Mouse (Mus musculus) lung, postnatal 0 days (tissue): ENCODE results near the gene Fermt2. TPM values are rescaled to one million over a fixed set of nuclear protein-coding genes. Genes with fewer than 3 reads are reported as not detected.

ENCODE experiments used
- ATAC-seq: fragments of 200-750 bp; cut with Nextera tagmentation; 2 replicates; pipeline ENCODE4 v1.8.0; 2017; ENCODE audit warnings: moderate library complexity
- DNase-seq: peaks from one replicate; pipeline ENCODE4 v3.0.0-alpha.2; 2016; ENCODE audit warnings: low spot score
- H3K27ac ChIP-seq: fragments of 300-500 bp; sonication (generic); 2 replicates; pipeline ENCODE4 v1.5.1; 2014; ENCODE audit warnings: antibody characterized with exemption, mild to moderate bottlenecking, low read length, mixed read lengths
- H3K27me3 ChIP-seq: fragments of 300-500 bp; sonication (generic); replicated peaks from 2 replicates; pipeline ENCODE4 v1.6.1; 2014; ENCODE audit warnings: low read length, mixed read lengths; ENCODE audit not compliant: insufficient read depth
- H3K36me3 ChIP-seq: fragments of 300-500 bp; sonication (generic); 2 replicates; pipeline ENCODE4 v1.6.1; 2014; ENCODE audit warnings: low read length, mixed read lengths; ENCODE audit not compliant: insufficient read depth
- H3K4me1 ChIP-seq: fragments of 300-500 bp; sonication (generic); 2 replicates; pipeline ENCODE4 v1.6.1; 2014; ENCODE audit warnings: antibody characterized with exemption, low read depth, low read length, mixed read lengths; ENCODE audit not compliant: insufficient read depth
- H3K4me2 ChIP-seq: fragments of 300-500 bp; sonication (generic); replicated peaks from 2 replicates; pipeline ENCODE4 v1.6.1; 2014; ENCODE audit warnings: low read depth, mild to moderate bottlenecking, low read length, moderate library complexity, mixed read lengths
- H3K4me3 ChIP-seq: fragments of 300-500 bp; sonication (generic); 2 replicates; pipeline ENCODE4 v1.5.1; 2014; ENCODE audit warnings: low read depth, low read length
- H3K9ac ChIP-seq: fragments of 300-500 bp; sonication (generic); replicated peaks from 2 replicates; pipeline ENCODE4 v1.6.1; 2014; ENCODE audit warnings: low read depth, mild to moderate bottlenecking
- H3K9me3 ChIP-seq: fragments of 300-500 bp; sonication (generic); 2 replicates; pipeline ENCODE4 v1.6.1; 2016; ENCODE audit warnings: low read length, mixed read lengths
- CTCF ChIP-seq: IDR thresholded peaks from 2 replicates; pipeline ENCODE4 v1.5.1; 2016; ENCODE audit warnings: antibody characterized with exemption, mild to moderate bottlenecking
- EP300 ChIP-seq: IDR thresholded peaks from 2 replicates; pipeline ENCODE4 v1.6.1; 2016; ENCODE audit warnings: antibody characterized with exemption, mild to moderate bottlenecking, control low read depth
- WGBS: fragments of 180-500 bp; shearing (Covaris S2); extraction: QIAGEN DNeasy Blood & Tissue Kit; methylation state at CpG from one replicate; pipeline ENCODE4 v1.1.7; 2014; 5-methylcytosine and 5-hydroxymethylcytosine counted together
- polyA plus RNA-seq: library from polyadenylated mRNA; unstranded; fragments of >200 nt; fragmentation: Nextera tagmentation; extraction: Ambion mirVana; gene quantifications from 2 replicates; pipeline ENCODE4 v1.2.1, GENCODE M21; 2015

The Fermt2 gene
- 362 and 383 TPM in 2 replicates for polyA plus RNA-seq

DNA sequence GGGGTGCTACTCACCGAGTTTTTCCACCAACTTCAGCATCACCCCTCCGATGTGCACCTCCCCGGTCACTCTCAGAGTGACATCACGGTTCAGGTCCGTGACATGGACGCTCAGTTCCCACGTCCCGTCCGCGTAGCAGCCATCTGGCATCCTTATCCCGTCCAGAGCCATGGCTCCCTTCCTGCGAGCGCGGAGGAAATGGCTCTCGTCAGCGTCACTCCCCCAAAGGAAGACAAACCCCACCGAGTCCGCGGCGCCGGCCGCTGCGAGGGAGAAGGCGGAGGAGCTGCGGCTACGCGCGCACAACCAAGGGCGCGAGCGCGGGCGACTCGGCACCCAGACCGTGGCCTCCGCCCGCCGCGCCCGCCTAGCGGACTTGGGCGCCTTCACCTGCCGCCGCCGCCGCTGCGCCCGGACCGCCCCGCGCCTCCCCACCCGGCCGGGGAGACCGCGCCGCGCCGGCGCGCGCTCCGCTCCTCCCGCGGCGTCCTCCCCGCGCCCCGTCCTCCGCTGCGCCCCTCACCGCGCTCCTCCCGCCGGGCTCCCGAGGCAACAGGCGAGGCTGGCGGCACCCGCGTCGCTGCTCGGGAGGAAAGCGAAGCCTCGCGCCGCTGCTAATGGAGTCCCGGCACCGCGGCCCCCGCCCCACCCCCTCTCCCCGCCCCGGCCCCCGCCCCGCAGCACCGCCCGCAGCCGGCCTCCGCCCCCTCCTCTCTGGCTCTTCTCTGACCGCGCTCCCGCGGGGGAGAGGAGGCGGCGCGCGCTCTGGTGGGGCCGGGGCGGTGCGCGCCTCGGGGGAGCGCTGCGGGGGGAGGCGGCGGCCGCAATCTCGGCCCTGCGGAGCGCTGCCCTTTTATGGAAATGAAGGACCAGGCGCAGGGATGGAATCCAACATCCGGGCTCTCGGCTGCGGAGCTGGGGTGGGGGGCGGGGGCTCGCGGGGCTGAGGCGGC is at the start of gene Fermt2:
TSS of gene Fermt2 (minus strand) at position 708 of the 953 bp plus-strand sequence.
- H3K27me3 ChIP-seq, result no peaks in the 10 kb centered on the region
- peak within 1 kb of the TSS; percentile 70 for H3K4me2 ChIP-seq
- peak within 1 kb of the TSS; percentile 88 for H3K4me3 ChIP-seq
- DNase-seq (peak; percentile 96), ATAC-seq (peak; percentile 93)
- peak within 1 kb of the TSS; percentile 86 for H3K9ac ChIP-seq
- TF ChIP-seq CTCF (no peak), EP300 (no peak)
- WGBS, result 1% methylated on average over 62 of the region's 126 CpGs
- H3K9me3 ChIP-seq, result no peaks in the 10 kb centered on the region
- H3K36me3 ChIP-seq, result no peaks in the 10 kb centered on the region
- peaks cover 6% of the 10 kb centered on the region for H3K4me1 ChIP-seq
- H3K27ac ChIP-seq, result peak within 1 kb of the TSS; percentile 99

DNA sequence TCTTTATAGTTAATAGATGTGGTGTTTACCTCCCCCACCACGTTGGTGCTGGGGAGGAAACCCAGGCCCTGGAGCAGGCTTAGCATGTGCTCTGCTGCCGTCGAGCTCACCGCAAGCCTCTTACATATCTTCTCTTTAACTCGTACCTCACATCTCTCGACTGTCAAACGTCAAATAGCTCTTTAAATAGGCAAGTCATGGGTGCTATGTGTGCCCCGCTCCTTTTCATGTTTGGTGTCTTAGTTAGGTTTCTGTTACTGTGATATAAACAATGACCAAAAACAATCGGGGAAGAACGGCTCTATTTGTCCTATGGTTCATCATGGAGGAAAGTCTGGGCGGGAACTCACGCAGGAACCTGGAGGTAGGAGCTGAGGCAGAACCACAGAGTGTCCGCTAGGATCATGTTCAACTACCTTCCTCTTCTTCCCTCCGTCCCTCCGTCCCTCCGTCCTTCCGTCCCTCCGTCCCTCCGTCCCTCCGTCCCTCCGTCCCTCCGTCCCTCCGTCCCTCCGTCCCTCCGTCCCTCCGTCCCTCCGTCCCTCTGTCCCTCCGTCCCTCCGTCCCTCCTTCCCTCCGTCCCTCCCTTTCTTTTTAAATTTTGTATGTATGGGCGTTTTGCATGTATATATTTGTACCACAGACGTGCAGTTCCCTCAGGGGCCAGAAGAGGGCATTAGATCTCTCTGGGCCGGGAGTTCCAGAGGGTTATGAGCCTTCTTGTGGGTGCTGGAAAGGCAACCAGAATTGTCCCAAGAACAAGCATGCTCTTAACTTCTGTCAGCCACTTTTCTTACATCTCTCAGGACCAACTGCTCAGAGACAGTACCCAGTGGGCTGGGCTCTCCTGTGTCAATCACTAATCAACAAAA is 36.4 kb upstream of the Fermt2 start:
- TF ChIP-seq EP300 (no peak), CTCF (peak; percentile 85)
- no peaks in the 10 kb centered on the region for H3K27me3 ChIP-seq
- peaks cover 7% of the 10 kb centered on the region; the same call in 1 of the 2 replicates for H3K4me1 ChIP-seq
- DNase-seq (peak; percentile 79), ATAC-seq (peak; percentile 39; the same call in 1 of the 2 replicates)
- H3K9ac ChIP-seq, result peak overlapping the region; percentile 32; the same call in 1 of the 2 replicates
- H3K4me2 ChIP-seq, result peak overlapping the region; percentile 64
- H3K36me3 ChIP-seq, result no peaks in the 10 kb centered on the region
- peak overlapping the region; percentile 59 for H3K27ac ChIP-seq
- H3K9me3 ChIP-seq, result no peaks in the 10 kb centered on the region
- 18% methylated on average over 30 of the region's 33 CpGs for WGBS
- peak overlapping the region; percentile 29 for H3K4me3 ChIP-seq

DNA sequence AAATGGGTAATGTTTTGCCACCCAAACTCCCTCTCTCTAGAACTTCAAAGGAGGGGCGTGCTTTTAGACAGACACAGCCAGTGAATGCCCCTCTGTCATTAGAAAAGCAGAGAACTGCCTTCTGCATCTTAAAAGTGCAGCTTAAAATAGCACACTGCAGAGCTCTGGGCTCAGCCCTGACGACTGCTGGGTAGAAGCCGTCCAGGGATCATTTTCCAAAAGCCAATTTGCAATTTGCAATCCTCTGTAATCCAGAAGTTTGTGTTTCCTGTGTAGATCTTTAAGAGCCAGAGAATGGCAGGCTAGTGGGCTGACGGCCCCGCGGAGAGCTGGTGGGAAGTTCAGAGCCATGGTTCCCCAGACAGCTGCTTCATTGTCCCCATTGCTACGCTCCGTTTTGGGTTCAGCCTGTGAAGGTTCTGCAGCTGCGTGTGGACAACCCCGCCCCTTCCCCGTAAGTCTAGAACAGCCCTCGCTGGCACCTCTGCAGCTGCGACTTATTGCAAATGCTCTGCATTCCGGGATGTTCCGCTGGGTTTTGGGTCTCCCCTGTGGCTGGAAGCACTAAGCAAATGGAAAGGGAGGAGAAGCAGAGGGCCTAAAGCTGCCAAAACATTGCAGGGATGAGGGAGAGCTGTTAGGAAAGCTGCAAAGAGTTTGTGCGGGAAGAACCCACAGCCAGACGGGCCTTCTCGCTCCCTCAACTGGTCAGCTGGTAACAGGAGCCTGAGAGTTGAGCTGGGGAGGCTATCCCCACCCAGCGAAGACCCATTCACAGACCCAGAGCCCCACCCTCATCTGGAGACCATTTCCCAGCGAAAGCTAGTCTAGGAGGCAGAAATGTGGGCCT is 35.5 kb upstream of the Fermt2 start:
- no peaks in the 10 kb centered on the region for H3K9me3 ChIP-seq
- ATAC-seq, result peak; percentile 46
- 12% methylated on average over 20 of the region's 20 CpGs for WGBS

DNA sequence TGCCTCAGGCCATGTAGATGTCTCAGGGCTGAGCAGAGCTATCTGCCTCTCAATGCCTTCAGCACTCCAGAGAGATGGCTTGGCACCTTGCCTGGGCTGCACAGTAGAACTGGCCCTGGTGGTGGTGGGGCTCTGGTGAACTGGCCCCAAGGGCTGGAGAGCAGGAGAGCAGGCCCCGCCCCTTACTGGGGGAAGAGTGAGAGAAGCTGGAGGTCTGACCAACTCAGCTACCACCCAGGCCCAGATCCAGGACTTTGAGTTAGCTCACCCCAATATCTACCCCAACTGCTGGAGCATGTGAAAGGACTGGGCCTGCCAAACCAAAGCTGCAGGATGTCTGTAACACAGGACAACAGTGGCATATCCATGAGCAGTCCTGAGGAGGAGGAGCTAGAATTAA is 33.7 kb upstream of the Fermt2 start:
- WGBS, result 74% methylated on average over 1 of the region's 1 CpGs
- no peak overlapping the region for H3K4me2 ChIP-seq

More for the DNA sequence above, 35.5 kb upstream of the Fermt2 start:
- H3K9ac ChIP-seq, result peak overlapping the region; percentile 32
- H3K27ac ChIP-seq, result peak overlapping the region; percentile 59
- no peaks in the 10 kb centered on the region for H3K27me3 ChIP-seq
- H3K4me2 ChIP-seq, result peak overlapping the region; percentile 64
- no peak for TF ChIP-seq EP300
- TF ChIP-seq CTCF, result no peak
- H3K4me1 ChIP-seq, result peaks cover 7% of the 10 kb centered on the region; the same call in 1 of the 2 replicates
- H3K4me3 ChIP-seq, result no peak overlapping the region; the same call in 1 of the 2 replicates
- peak; percentile 85 for DNase-seq
- no peaks in the 10 kb centered on the region for H3K36me3 ChIP-seq

DNA sequence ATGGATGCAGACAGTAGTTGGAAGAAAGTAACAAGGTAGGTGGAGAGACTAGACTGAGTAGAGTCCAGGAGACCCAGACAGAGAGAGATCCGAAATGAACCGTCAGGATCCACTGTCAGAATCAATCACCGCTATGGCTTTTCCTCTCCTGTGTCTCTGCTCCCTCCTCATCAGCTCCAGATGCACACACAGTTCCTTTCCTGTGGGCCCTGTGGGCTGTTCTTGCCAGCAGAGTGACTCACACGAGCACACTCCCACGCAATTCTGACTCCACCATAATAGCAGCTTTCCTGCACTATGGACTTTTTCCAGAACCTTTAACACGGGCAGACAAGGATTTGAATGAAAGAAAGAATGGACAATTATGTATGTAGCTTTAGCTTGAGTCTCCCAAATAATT is 31.8 kb upstream of the Fermt2 start:
- Histone ChIP-seq H3K4me1 (peaks cover 7% of the 10 kb centered on the region; the same call in 1 of the 2 replicates), H3K4me2 (no peak overlapping the region), H3K9ac (no peak overlapping the region), H3K27me3 (no peaks in the 10 kb centered on the region), H3K9me3 (no peaks in the 10 kb centered on the region), H3K4me3 (no peak overlapping the region), H3K27ac (no peak overlapping the region), H3K36me3 (no peaks in the 10 kb centered on the region)
- no peak for ATAC-seq
- WGBS, result 66% methylated on average over 6 of the region's 6 CpGs
- DNase-seq, result no peak
- no peak for TF ChIP-seq EP300
- TF ChIP-seq CTCF, result no peak

More for the DNA sequence above, 33.7 kb upstream of the Fermt2 start:
- H3K27ac ChIP-seq, result 0 out of 2 replicates have a peak overlapping the region, but pooled peaks have one; percentile 7
- TF ChIP-seq CTCF, result no peak
- H3K36me3 ChIP-seq, result no peaks in the 10 kb centered on the region
- DNase-seq (peak; percentile 44), ATAC-seq (peak; percentile 62)
- no peak overlapping the region for H3K9ac ChIP-seq
- no peaks in the 10 kb centered on the region for H3K9me3 ChIP-seq
- H3K27me3 ChIP-seq, result no peaks in the 10 kb centered on the region
- H3K4me3 ChIP-seq, result no peak overlapping the region
- peaks cover 7% of the 10 kb centered on the region; the same call in 1 of the 2 replicates for H3K4me1 ChIP-seq
